Mouse (Mus musculus) cerebellum, postnatal 36 days (tissue): Measurements from ENCODE around the gene Nup62.

Experiments used
- DNase-seq, 2 experiments: peaks; one replicate each; pipeline ENCODE4 v3.0.0; 2021 to 2022; ENCODE audit warnings: mixed read lengths in 2 of 2

Gene Nup62

GRCm38 (mm10) chr7:44815721-44816469 is at the start of gene Nup62, which contains the start of gene Il4i1:
TSS of gene Nup62 (plus strand) at chr7:44816088.
TSS of gene Il4i1 (plus strand) at chr7:44816387.
- DNase-seq = peak; percentile 98

GRCm38 (mm10) chr7:44768129-44768528 is 47.8 kb upstream of the Nup62 start:
- no peak for DNase-seq

GRCm38 (mm10) chr7:44770046-44770578 is 45.8 kb upstream of the Nup62 start:
- DNase-seq = peak in 1 of 2 experiments; percentile 10

GRCm38 (mm10) chr7:44772591-44773204 is 43.2 kb upstream of the Nup62 start:
- DNase-seq = no peak

- DNase-seq = no peak
Observed at GRCm38 (mm10) chr7:44776849-44777498, 38.9 kb upstream of the Nup62 start.

GRCm38 (mm10) chr7:44780101-44780500 is 35.8 kb upstream of the Nup62 start:
- DNase-seq = no peak

GRCm38 (mm10) chr7:44789531-44789930 is 26.4 kb upstream of the Nup62 start:
- no peak for DNase-seq

- DNase-seq = no peak
Observed at GRCm38 (mm10) chr7:44790066-44790465, 25.8 kb upstream of the Nup62 start.

- no peak for DNase-seq
Observed at GRCm38 (mm10) chr7:44792781-44793180, 23.1 kb upstream of the Nup62 start.

- no peak for DNase-seq
Observed at GRCm38 (mm10) chr7:44808927-44809326, 7.0 kb upstream of the Nup62 start.

- no peak for DNase-seq
Observed at GRCm38 (mm10) chr7:44809466-44809865, 6.4 kb upstream of the Nup62 start.

- DNase-seq = no peak
Observed at GRCm38 (mm10) chr7:44810365-44810764, 5.5 kb upstream of the Nup62 start.

- no peak for DNase-seq
Observed at GRCm38 (mm10) chr7:44810819-44811557, 4.9 kb upstream of the Nup62 start.

- DNase-seq = no peak
Observed at GRCm38 (mm10) chr7:44812651-44813325, 3.1 kb upstream of the Nup62 start.

GRCm38 (mm10) chr7:44813985-44814384 is 1.9 kb upstream of the Nup62 start:
- DNase-seq = no peak

GRCm38 (mm10) chr7:44814423-44814822 is 1.5 kb upstream of the Nup62 start:
- no peak for DNase-seq

GRCm38 (mm10) chr7:44814952-44815553 is 835 bp upstream of the Nup62 start:
- DNase-seq = no peak

- DNase-seq = peak in 1 of 2 experiments; percentile 43
Observed at GRCm38 (mm10) chr7:44816470-44817021, 658 bp downstream of the Nup62 start, which contains the start of gene Atf5. TSS of gene Atf5 (minus strand) at chr7:44816658.

- no peak for DNase-seq
Observed at GRCm38 (mm10) chr7:44817441-44817840, 1.6 kb downstream of the Nup62 start.

GRCm38 (mm10) chr7:44818164-44818563 is 2.3 kb downstream of the Nup62 start:
- DNase-seq = no peak

GRCm38 (mm10) chr7:44818751-44819235 is 2.9 kb downstream of the Nup62 start:
- DNase-seq = peak; percentile 51 to 54
